Mouse (Mus musculus) WW6 (cell line): ENCODE measurements around the gene Ahsg.

Experiments used
- DNase-seq: peaks from one replicate; pipeline ENCODE4 v3.0.0-alpha.2; 2013; ENCODE audit warnings: low read depth, low spot score

Ahsg gene

DNA sequence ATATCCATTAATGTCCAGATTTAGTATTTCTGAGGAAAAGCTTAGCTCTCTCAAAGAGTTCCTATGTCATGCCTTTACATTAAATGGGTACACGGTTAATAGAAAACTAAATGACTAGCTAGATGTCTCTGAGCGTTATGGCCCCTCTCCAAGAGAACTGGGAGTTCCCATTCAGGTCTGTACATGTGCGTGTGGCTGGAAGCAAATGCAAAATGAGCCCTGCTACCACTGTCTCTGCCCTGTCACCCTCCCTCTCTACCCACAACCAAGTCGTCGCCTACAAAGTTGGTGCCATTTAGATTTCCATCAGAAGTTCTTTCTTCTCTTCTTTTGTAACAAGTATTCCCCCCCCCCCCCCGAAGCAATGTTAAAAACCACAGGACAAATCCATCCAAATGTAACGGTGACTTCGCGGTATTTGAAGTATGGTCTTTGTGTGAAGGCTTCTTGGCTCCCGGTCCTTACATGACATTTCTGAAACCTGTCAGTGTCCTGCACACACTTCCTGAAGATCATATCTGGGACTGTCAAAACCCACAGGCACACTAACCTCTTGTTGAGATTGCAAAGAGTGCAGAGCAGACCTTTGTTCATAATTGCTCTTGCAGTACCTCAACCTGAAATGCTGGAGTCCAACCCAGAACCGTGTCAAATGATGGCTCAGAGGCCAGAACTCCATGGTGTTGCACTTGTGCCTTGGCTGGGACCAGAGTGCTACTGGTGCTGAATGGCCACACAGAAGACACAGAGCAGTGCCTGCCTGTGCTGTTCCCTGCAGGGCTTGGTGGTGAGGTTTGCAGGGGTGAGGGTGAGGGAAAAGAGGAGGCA, at the start of gene Ahsg:
Gene Ahsg, plus strand, starts transcription at position 595 of the 828 bp plus-strand sequence.
- DNase-seq, result no peak

DNA sequence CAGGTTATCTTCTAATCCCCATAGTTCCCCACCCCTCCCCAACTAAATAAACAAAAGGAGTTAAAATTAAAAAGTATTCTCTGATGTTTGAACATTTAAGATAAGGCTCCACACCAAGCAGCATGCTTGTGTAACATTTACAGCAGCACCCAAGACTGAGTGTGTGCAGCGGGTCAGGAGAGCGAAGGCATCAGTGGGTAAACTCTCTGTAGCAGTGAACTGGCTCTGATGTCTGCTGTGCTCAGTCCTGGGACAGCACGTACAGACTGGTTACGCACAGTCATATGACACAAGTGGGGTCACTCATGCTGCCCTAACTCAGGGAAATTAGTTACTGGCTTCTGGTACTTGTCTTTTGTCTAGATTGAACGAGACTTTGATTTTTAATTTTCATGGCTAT, 48.2 kb upstream of the Ahsg start:
- no peak for DNase-seq

DNA sequence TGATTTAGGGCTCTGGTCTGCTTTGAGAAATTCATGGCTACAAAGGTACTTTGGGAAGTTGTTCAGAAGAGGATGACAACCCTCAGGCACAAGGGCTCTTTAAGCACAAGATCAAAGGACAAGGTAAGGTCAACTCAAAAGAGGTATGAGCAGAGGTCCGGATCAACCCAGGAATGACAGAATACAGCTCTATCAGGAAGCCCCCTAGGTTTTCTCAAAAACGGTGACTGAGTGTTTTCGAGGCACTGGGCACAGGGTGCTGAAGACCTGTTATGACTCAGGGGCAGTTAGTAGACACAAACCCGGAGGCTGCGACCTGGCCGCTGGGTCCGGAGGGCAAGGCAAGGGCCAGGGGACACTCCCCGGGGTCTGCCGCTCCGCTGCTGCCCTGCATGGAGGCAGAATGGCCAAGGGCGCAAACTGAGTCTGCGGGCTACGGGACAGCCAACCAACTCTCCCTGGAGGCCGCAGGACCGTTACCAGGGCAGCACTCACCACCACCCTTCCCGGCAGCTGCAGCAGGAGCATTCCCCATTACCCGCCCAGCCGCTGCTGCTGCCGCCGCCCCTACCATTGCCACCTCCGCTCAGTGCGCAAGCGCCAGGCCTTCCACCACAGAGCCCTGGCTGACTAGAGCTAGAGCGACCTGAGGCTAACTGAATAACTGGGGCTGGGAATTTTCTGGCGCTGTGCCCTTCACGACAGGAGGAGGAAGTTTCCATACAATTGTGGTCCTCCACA, 46.8 kb upstream of the Ahsg start:
- DNase-seq, result peak; percentile 43

DNA sequence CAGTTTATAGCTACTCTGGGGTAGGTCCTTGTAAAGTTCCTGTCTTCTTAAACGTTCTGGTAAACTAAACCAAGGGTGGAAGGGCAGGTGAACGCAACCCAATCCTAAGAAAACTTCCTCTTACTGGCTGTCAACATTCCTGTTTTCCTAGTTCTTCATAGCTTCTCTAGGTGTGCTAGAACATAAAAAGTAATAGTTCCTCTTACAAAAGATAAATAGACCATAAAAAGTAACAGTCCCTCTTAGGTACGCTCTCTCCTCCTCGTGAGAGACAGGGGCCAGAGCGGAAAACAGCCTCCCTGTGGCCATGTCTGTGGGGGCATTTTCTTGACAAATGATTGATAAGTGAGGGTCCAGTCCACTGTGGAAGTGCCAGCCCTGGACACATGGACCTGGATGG, 46.2 kb upstream of the Ahsg start:
- DNase-seq, result no peak

DNA sequence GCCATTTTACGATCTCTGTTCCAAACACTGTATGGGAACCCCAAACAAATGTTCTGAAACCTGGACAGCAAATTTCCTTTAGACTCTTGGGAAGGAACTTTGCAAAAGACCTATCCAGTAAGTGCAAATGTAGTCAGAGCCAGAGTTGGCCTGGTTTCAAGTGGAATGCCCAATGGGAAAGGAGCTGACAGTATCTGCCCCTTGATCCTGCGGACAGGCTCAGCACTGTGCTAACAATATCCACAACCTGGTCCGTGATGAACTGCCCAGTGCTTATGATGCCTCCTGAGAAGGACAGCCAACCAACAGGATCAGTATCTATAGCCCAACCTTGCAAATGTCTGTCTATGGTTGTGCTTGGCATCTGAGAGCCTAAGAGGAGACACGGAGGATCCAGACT, 45.6 kb upstream of the Ahsg start:
- DNase-seq, result no peak

DNA sequence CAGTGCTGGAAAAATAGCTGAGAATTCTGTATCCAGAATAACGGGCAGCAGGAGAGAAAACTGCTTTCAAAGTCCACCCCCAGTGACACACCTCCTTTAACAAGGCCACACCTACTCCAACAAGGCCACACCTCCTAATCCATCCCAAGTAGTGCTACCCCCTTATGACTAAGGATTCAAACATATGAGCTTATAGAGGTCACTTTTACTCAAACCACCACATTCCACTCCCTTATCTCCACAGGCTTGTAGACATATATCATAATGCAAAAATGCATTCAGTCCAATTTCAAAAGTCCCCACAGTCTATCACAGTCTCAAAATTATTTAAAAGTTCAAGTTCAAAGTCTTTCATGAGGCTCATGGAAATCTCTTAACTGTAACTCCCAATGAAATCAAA, 43.4 kb upstream of the Ahsg start:
- DNase-seq, result no peak

DNA sequence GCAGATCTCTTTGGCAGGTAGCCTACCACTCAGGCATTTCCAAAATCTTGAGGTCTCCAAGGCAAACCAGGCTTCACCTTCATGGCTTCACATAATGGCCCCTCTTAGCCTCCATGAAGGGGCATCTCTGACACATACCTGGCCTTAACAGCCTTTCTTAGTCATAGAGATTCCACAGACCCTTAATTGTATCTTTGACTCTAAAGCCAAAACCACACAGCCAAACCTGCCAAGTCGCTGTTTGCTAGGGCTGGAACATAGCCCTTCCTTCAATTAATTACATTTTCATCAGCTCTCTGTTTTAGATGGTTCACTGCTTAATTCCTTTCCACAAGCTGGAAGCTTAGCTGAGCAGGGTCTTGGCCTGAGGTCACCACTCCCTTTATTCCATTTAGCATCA, 42.7 kb upstream of the Ahsg start:
- DNase-seq, result no peak

DNA sequence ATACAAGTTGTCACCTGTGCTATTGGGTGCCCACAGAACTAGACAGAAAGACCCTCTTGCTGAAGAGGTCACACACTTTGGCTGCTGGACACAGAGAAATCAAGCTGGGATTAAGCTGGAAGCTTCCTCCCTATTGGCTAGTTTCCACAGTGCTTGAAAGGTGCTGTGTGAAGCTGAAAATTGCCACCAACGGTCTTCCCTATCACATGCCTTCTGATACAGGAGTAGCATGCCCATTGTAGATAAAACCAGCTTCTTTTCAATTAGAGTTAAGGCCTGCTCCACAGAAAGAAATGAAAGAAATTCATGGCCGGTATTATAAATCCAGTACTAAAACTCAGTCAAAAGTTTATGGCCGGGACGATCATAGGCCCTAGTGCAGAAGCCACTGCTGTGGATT, 38.4 kb upstream of the Ahsg start:
- no peak for DNase-seq

DNA sequence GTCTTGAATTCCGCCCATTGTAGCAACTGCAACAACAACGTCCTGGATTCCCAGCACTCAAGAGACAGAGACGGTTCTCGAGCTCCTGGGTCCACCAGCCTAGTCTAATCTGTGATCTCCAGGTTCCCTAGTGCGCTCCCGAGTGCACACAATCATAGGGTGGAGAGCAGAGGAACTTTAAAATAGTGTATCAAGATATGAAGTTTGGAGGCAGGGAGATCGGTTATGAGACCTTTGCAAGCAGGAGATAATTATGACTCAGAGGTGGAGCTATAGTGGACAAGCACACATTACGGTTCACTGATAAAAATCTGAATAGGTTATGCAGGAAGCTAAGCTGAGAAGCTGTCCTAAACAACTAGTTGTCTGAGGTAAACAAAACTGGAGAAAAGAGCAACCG, 34.3 kb upstream of the Ahsg start:
- DNase-seq, result no peak

DNA sequence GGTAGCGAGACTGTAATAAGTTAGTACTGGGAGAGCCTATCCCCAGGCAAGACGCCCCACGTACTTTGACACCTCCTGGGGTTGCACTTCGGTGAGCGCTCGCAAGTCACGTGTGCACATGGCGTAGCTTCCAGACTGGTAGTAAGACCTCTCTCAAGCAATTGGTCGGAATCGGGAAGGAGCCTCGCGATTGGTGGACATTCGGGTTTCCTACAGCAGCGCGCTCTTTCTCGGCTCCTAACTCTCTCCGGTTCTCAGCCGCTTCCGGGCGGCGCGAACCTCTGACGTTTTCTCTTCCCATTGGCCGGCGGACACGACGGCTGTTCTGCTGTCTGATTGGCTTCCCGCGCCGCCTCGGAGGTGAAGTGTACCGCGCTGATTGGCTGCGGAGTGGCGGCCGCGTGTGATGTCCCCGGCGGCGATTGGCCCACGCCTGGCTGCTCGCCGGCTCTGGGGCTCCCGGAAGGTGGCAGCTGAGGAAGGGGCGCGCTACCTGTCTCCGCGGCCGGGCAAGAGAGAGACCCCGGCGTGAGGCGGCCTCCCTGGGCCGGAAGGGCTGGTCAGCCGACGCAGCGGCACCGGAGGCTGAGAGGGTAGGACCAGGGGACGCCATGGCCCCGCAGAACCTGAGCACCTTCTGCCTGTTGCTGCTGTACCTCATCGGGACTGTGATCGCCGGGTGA, 33.5 kb upstream of the Ahsg start, which contains the start of the genes Tbccd1 and Dnajb11:
Gene Tbccd1, minus strand, starts transcription at position 239 of the 683 bp plus-strand sequence.
Gene Dnajb11, plus strand, starts transcription at position 415 of the 683 bp plus-strand sequence.
- peak; percentile 95 for DNase-seq

DNA sequence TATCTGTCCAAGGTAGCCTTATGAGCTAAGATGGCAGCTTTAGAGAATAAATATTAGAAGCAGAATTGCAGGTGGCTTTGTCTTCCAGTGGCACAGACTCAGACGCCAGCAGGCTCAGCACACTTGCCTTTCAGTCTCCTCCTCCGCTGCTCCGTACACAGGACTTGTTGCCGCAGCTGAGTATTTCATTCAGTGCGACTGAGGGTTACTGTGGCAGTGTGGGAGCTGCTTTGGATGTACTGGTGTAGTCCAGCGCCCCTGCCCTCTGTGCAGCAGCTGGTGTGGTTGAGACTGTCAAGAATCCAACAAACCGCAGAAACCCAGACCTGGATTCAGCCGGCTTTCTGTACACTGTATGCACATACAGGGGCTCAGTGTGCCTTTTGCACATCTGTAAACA, 18.7 kb upstream of the Ahsg start:
- no peak for DNase-seq

DNA sequence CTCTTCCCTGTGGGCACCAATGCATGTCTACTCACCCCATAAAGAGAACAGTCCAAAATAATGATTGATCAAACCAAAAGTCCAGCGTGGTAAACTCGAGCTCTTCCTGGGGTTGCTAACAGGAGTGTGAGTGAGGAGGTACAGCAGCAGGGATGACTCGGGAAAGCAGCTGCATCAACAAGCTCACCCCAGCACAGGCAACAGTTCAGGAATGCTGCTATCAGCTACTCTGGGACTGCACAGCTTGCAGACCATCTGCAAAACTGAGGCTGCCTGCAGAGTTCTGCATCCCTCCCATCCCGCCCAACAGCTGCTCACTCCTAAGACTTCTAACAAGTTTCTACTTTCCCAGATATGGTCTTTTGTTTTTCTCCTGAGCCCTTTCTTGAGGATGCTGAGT, 17.7 kb upstream of the Ahsg start:
- no peak for DNase-seq

DNA sequence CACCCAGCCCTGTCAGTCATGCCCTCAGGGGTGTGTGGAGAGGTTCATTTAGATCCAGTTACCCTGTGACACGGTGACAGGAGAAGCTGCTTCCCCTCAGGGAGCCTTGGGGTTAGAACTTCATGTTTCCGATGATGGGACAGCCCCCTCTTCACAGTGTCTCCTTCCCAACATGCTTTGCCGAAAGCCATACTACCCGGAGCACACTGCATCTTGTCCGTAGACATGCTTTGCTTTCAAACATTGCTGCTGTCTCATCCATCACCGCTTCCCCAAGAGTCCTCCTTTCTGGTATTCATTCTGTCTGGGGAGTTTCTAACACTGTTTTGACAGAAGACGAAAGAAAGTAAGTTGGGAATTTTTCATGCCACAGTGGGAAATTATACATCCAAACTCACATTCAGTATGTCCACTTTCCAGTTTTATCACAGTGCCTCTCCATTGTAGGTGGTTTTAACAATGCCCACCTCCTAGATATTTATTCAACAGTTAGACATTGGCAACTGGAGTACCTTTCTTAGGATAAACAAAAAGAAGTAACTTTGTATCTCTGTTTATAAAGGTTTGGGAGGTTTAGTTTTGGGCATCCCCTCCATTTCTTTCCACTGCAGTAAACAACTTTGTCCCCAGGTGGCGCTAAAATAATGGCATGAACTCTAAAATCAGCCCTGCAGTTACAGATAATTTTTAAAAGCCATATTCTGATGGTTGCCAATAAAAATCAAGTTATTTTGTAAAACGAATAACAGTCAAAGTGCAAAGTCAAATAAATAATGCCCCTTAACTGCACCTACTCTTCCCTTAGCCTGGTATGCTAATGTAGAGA, 14.6 kb upstream of the Ahsg start:
- no peak for DNase-seq

DNA sequence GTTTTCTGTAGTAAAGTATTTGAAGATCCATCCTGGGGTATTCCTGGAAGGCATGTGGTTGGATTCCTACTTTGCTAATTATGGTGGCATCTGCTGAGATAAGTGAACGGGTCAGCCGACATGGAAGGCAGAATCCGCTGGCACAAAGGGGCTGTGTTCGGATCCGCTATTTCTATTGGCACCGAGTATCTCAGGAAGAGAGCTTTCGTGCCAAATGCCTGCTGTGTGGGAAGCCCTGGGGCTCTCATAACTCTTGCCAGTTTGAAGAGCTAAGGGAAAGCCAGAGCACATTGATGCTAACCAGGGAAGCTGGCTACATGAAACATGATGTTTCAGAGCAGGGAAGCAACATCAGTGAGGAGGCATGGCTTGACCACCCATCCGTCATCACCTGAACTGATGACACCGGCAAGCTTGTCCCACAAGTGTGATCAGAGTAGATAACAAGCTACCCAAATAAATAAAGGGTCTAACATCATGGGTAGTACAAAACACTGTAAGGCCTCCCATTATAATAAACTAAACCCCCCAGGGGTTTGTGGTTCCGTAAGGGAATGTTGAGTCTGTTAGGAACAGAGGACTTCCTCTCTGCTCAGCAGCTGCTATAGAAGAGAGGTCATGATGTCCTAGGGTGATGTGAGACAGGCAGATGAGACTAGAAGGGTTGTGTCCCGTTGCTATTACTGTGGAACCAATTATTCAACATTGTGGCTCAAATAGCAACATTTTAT, 13.3 kb upstream of the Ahsg start:
- DNase-seq, result no peak

DNA sequence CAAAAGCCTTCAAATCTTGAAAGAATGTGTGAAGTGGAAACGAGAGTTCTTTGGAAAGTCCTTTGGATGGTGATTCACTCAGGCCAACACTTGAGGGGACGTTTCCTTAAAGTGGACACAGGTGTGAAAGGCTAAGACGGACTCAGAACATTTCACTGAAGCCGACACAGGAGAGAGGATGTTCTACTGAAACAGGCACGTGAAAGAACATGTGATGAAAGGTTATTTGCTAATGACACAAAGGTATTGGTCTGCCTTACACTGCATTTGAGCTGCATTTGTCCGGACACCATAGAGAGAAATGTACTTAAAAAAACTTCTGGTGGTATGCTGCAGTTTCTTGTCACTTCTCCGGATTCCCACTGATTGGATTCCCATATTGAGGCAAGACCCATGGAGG, 12.4 kb upstream of the Ahsg start:
- DNase-seq, result no peak

DNA sequence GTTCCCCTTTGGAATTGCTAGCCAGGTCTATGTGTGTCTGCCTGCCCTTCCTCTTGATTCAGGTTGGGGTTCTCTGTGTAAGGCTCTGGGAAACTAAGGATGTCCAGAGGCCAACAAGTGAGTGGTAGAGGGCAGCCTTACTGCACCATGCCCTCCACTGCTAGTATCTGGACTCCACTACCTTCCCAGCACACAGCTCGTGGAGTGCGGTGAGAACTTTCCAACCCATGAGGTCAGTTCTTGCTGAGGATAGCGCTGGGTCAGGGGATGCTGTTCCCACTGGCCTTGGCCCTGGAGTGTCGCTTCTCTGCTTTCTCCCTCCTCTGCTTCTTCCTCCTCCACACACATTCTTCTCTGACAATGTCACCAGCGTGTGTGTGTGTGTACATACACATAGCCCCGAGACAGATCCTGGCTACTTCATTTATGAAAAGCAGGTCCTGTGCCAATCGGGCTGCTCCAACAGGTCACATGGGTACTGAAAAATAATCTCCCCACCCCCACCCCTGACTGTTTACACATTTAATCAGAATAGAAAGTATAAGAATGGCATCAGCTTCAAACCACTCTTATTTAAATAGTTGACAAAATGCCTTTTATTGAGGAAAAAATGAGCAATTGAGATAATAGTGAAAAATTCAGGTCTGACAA, 11.0 kb upstream of the Ahsg start:
- no peak for DNase-seq

DNA sequence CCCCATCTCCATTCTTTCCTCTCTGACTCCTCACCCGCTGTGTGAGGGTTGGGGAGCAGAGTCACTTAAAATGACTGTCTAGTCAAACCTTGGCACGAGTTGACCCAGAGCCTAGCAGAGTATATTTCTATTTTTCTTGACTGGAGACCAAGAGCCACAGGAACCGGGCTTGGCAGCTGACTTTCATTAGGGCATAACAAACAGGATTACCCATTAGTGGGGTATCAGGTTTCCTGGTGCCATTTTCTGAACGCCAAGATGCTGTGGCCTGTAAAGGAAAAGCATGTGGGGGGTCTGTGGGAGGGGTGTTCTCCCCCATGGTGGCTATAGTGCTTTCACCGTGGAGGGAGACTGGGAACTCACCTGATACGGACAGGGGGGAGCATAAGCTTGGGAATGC, 10.2 kb upstream of the Ahsg start:
- DNase-seq, result no peak

DNA sequence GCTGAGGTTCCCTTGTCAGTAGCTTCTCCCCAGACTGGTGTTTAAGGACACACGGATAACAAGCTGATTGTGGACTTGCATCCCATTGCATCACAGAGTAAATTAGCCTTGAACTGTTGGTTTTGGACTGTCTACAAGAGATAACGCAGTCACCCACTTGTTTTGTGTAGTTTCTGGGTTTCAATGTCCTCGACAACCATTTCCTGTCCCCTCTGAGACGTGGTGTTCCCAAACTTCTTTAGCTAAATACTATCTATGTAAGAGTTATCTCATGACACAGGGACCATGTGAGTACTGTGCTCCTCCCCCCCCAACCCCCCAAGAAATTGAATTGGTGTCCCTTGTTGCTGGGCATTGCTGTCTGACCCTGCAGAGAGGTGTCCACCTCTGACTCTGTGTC, 9.6 kb upstream of the Ahsg start:
- DNase-seq, result no peak

DNA sequence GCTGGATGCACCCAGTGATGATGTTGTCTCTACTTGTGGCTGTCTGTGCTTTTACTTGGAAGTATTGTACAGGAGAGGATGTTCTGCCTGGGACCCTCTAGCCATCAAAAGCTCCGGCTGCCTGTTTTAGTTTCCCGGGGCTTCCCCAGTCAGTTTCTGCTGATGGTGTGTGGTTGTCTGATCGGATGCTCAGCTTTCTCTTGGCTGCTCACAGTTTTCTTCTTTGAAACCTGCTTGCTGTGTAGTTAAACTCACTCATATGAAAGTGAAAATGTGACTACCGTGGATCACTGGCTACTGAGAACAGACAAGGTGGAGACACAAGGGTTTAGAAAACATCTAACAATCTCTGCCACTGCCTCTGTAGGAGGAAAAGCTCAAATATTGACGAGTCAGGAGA, 7.6 kb upstream of the Ahsg start:
- no peak for DNase-seq

DNA sequence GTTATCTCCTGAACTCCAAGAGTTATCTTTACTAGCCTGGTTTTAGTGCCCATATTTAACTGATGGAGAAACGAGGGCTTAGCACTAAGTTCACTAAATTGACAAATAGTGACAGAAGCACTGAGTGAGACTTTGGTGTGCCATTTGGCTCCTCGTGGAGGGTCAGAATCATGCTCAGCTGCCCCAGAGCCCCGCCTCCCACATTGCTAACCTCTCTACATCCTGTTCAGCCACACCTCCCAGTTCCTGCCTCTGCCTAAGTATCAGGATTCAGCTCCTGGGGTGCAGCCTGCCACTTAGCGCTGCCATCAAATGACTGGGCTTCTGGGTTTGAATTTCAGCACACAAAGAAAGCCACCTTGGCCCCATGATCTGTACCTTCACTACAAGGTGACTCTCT, 5.7 kb upstream of the Ahsg start:
- DNase-seq, result no peak
